Mouse (Mus musculus) kidney, postnatal 0 days (tissue): ENCODE results near the gene Plscr3. TPM values are rescaled to one million over a fixed set of nuclear protein-coding genes. Genes with fewer than 3 reads are reported as not detected.

ENCODE experiments used
- ATAC-seq: fragments of 200-750 bp; cut with Nextera tagmentation; replicated peaks from 2 replicates; pipeline ENCODE4 v1.8.0; 2017; ENCODE audit warnings: low read depth, moderate number of reproducible peaks, moderate TSS enrichment, moderate library complexity; ENCODE audit not compliant: low FRiP score
- DNase-seq: peaks from one replicate; pipeline ENCODE4 v3.0.0-alpha.2; 2016; ENCODE audit warnings: low spot score
- H3K27ac ChIP-seq: fragments of 300-500 bp; sonication (generic); 2 replicates; pipeline ENCODE4 v1.5.1; 2014; ENCODE audit warnings: mild to moderate bottlenecking
- H3K27me3 ChIP-seq: fragments of 300-500 bp; sonication (generic); 2 replicates; pipeline ENCODE4 v1.6.1; 2014; ENCODE audit warnings: low read length, mixed read lengths; ENCODE audit not compliant: insufficient read depth
- H3K36me3 ChIP-seq: fragments of 300-500 bp; sonication (generic); 2 replicates; pipeline ENCODE4 v1.6.1; 2014; ENCODE audit warnings: low read length, mixed read lengths; ENCODE audit not compliant: insufficient read depth
- H3K4me1 ChIP-seq: fragments of 300-500 bp; sonication (generic); replicated peaks from 2 replicates; pipeline ENCODE4 v1.6.1; 2014; ENCODE audit warnings: antibody characterized with exemption, low read length, mixed read lengths; ENCODE audit not compliant: insufficient read depth
- H3K4me2 ChIP-seq: fragments of 300-500 bp; sonication (generic); 2 replicates; pipeline ENCODE4 v1.6.1; 2014; ENCODE audit warnings: mild to moderate bottlenecking, low read length, moderate library complexity, mixed read lengths
- H3K4me3 ChIP-seq: fragments of 300-500 bp; sonication (generic); replicated peaks from 2 replicates; pipeline ENCODE4 v1.5.1; 2014; ENCODE audit warnings: low read depth, low read length
- H3K9ac ChIP-seq: fragments of 300-500 bp; sonication (generic); 2 replicates; pipeline ENCODE4 v1.6.1; 2014; ENCODE audit warnings: low read depth, low read length
- H3K9me3 ChIP-seq: fragments of 300-500 bp; sonication (generic); replicated peaks from 2 replicates; pipeline ENCODE4 v1.6.1; 2016; ENCODE audit warnings: low read length, inconsistent platforms, mixed read lengths
- CTCF ChIP-seq: IDR thresholded peaks from 2 replicates; pipeline ENCODE4 v1.5.1; 2016; ENCODE audit warnings: antibody characterized with exemption, low read depth, mild to moderate bottlenecking, moderate library complexity
- WGBS: fragments of 180-500 bp; shearing (Covaris S2); extraction: QIAGEN DNeasy Blood & Tissue Kit; methylation state at CpG from one replicate; pipeline ENCODE4 v1.1.7; 2014; 5-methylcytosine and 5-hydroxymethylcytosine counted together
- polyA plus RNA-seq: library from polyadenylated mRNA; unstranded; fragments of >200 nt; fragmentation: Nextera tagmentation; extraction: Ambion mirVana; gene quantifications from 2 replicates; pipeline ENCODE4 v1.2.1, GENCODE M21; 2015

The Plscr3 gene
- polyA plus RNA-seq, 1 experiment from 2014 or later, result 96.4 TPM

GRCm38 (mm10) chr11:69879711-69880110 is 33.5 kb downstream of the Plscr3 start:
- no peaks in the 10 kb centered on the region for H3K27me3 ChIP-seq
- no peaks in the 10 kb centered on the region for H3K36me3 ChIP-seq
- peak overlapping the region; percentile 42; the same call in 1 of the 2 replicates for H3K27ac ChIP-seq
- DNase-seq (no peak), ATAC-seq (no peak)
- peaks cover 27% of the 10 kb centered on the region for H3K4me1 ChIP-seq
- H3K4me2 ChIP-seq, result peak overlapping the region; percentile 82
- no peak for TF ChIP-seq CTCF
- H3K9me3 ChIP-seq, result no peaks in the 10 kb centered on the region
- H3K9ac ChIP-seq, result peak overlapping the region; percentile 59
- 49% methylated on average over 15 of the region's 15 CpGs for WGBS
- H3K4me3 ChIP-seq, result peak overlapping the region; percentile 46

- Histone ChIP-seq H3K36me3 (no peaks in the 10 kb centered on the region), H3K9me3 (no peaks in the 10 kb centered on the region), H3K4me1 (peaks cover 27% of the 10 kb centered on the region), H3K4me2 (peak overlapping the region; percentile 82), H3K9ac (peak overlapping the region; percentile 59), H3K27ac (peak overlapping the region; percentile 91), H3K4me3 (peak overlapping the region; percentile 46), H3K27me3 (no peaks in the 10 kb centered on the region)
- WGBS, result under 1% methylated on average over 18 of the region's 18 CpGs
- peak; percentile 92 for DNase-seq
- TF ChIP-seq CTCF, result peak; percentile 82
- peak; percentile 38; the same call in 1 of the 2 replicates for ATAC-seq
Observed at GRCm38 (mm10) chr11:69880506-69880852, 34.3 kb downstream of the Plscr3 start.

GRCm38 (mm10) chr11:69880853-69881603 is 34.9 kb downstream of the Plscr3 start, which contains the start of gene Kctd11:
Gene Kctd11, minus strand, starts transcription at chr11:69881406.
- peak; percentile 87 for ATAC-seq

GRCm38 (mm10) chr11:69881787-69882670 is 35.9 kb downstream of the Plscr3 start:
- 53% methylated on average over 21 of the region's 21 CpGs for WGBS
- H3K4me1 ChIP-seq, result peaks cover 27% of the 10 kb centered on the region
- no peak for TF ChIP-seq CTCF
- H3K9me3 ChIP-seq, result no peaks in the 10 kb centered on the region
- H3K4me3 ChIP-seq, result peak overlapping the region; percentile 46
- no peak for DNase-seq
- no peaks in the 10 kb centered on the region for H3K27me3 ChIP-seq
- H3K9ac ChIP-seq, result peak overlapping the region; percentile 59
- H3K27ac ChIP-seq, result peak overlapping the region; percentile 91
- H3K4me2 ChIP-seq, result peak overlapping the region; percentile 82
- ATAC-seq, result peak; percentile 2; the same call in 1 of the 2 replicates
- no peaks in the 10 kb centered on the region for H3K36me3 ChIP-seq

More at GRCm38 (mm10) chr11:69880853-69881603, 34.9 kb downstream of the Plscr3 start, which contains the start of gene Kctd11:
- peak; percentile 93 for DNase-seq
- peak within 1 kb of the TSS; percentile 59 for H3K9ac ChIP-seq
- H3K9me3 ChIP-seq, result no peaks in the 10 kb centered on the region
- H3K27ac ChIP-seq, result peak within 1 kb of the TSS; percentile 91
- H3K4me1 ChIP-seq, result peaks cover 27% of the 10 kb centered on the region
- H3K4me2 ChIP-seq, result peak within 1 kb of the TSS; percentile 82
- TF ChIP-seq CTCF, result peak; percentile 63
- no peaks in the 10 kb centered on the region for H3K27me3 ChIP-seq
- peak within 1 kb of the TSS; percentile 46 for H3K4me3 ChIP-seq
- WGBS, result under 1% methylated on average over 46 of the region's 46 CpGs
- no peaks in the 10 kb centered on the region for H3K36me3 ChIP-seq

- Histone ChIP-seq H3K4me1 (peaks cover 22% of the 10 kb centered on the region), H3K9me3 (no peaks in the 10 kb centered on the region), H3K4me2 (no peak overlapping the region), H3K36me3 (no peaks in the 10 kb centered on the region), H3K27ac (no peak overlapping the region), H3K27me3 (no peaks in the 10 kb centered on the region), H3K9ac (no peak overlapping the region), H3K4me3 (no peak overlapping the region)
- no peak for ATAC-seq
- no peak for DNase-seq
- 72% methylated on average over 4 of the region's 4 CpGs for WGBS
- peak; percentile 58 for TF ChIP-seq CTCF
Observed at GRCm38 (mm10) chr11:69883066-69883465, 36.9 kb downstream of the Plscr3 start.

GRCm38 (mm10) chr11:69883527-69884151 is 37.5 kb downstream of the Plscr3 start:
- peak overlapping the region; percentile 2; the same call in 1 of the 2 replicates for H3K27ac ChIP-seq
- H3K4me2 ChIP-seq, result no peak overlapping the region
- no peaks in the 10 kb centered on the region for H3K27me3 ChIP-seq
- no peak overlapping the region for H3K4me3 ChIP-seq
- ATAC-seq (no peak), DNase-seq (no peak)
- TF ChIP-seq CTCF, result no peak
- WGBS, result 82% methylated on average over 8 of the region's 8 CpGs
- peaks cover 21% of the 10 kb centered on the region for H3K4me1 ChIP-seq
- H3K9me3 ChIP-seq, result no peaks in the 10 kb centered on the region
- H3K36me3 ChIP-seq, result no peaks in the 10 kb centered on the region
- no peak overlapping the region for H3K9ac ChIP-seq
